Mouse (Mus musculus) intestine, postnatal 0 days (tissue): ENCODE results near the gene Chrm2. TPM values are rescaled to one million over a fixed set of nuclear protein-coding genes. Genes with fewer than 3 reads are reported as not detected.

Source experiments
- ATAC-seq: fragments of 200-750 bp; cut with Nextera tagmentation; 2 replicates; pipeline ENCODE4 v1.8.0; 2017; ENCODE audit warnings: mild to moderate bottlenecking, moderate TSS enrichment, moderate library complexity
- H3K27ac ChIP-seq: fragments of 300-500 bp; sonication (generic); 2 replicates; pipeline ENCODE4 v1.5.1; 2014; ENCODE audit warnings: mild to moderate bottlenecking, low read depth, low read length, moderate library complexity
- H3K27me3 ChIP-seq: fragments of 300-500 bp; sonication (generic); replicated peaks from 2 replicates; pipeline ENCODE4 v1.6.1; 2014; ENCODE audit warnings: low read length, mixed read lengths; ENCODE audit not compliant: control insufficient read depth, insufficient read depth
- H3K36me3 ChIP-seq: fragments of 300-500 bp; sonication (generic); 2 replicates; pipeline ENCODE4 v1.6.1; 2014; ENCODE audit warnings: mild to moderate bottlenecking, moderate library complexity; ENCODE audit not compliant: control insufficient read depth, insufficient read depth
- H3K4me1 ChIP-seq: fragments of 300-500 bp; sonication (generic); replicated peaks from 2 replicates; pipeline ENCODE4 v1.6.1; 2014; ENCODE audit warnings: antibody characterized with exemption, low read length, mixed read lengths; ENCODE audit not compliant: control insufficient read depth, insufficient read depth
- H3K4me2 ChIP-seq: fragments of 300-500 bp; sonication (generic); replicated peaks from 2 replicates; pipeline ENCODE4 v1.6.1; 2014; ENCODE audit warnings: low read depth, mild to moderate bottlenecking, moderate library complexity
- H3K4me3 ChIP-seq: fragments of 300-500 bp; sonication (generic); 2 replicates; pipeline ENCODE4 v1.5.1; 2014; ENCODE audit warnings: low read depth, low read length
- H3K9ac ChIP-seq: fragments of 300-500 bp; sonication (generic); 2 replicates; pipeline ENCODE4 v1.6.1; 2014; ENCODE audit warnings: mild to moderate bottlenecking, low read depth, low read length
- H3K9me3 ChIP-seq: fragments of 300-500 bp; sonication (generic); 2 replicates; pipeline ENCODE4 v1.6.1; 2016; ENCODE audit warnings: mixed run types; ENCODE audit not compliant: control insufficient read depth
- CTCF ChIP-seq: sonication (generic); IDR thresholded peaks from 2 replicates; pipeline ENCODE4 v1.5.1; 2016; ENCODE audit warnings: low read depth, mild to moderate bottlenecking, control low read depth, antibody characterized with exemption, moderate library complexity
- WGBS: fragments of 180-500 bp; shearing (Covaris S2); extraction: QIAGEN DNeasy Blood & Tissue Kit; methylation state at CpG from one replicate; pipeline ENCODE4 v1.1.7; 2014; 5-methylcytosine and 5-hydroxymethylcytosine counted together
- microRNA counts: library from miRNA; unstranded; fragments of <30 nt; microRNA quantifications from one replicate; lab custom pipeline; 2016
- microRNA-seq: library from miRNA; unstranded; fragments of <30 nt; microRNA quantifications from one replicate; pipeline ENCODE4, GENCODE M21; 2016
- polyA plus RNA-seq: library from polyadenylated mRNA; unstranded; fragments of >200 nt; fragmentation: Nextera tagmentation; extraction: Ambion mirVana; gene quantifications from 2 replicates; pipeline ENCODE4 v1.2.1, GENCODE M21; 2015

Gene Chrm2
- polyA plus RNA-seq, 1 experiment from 2014 or later: 11.8 TPM

GRCm38 (mm10) chr6:36541247-36541646, 153.4 kb downstream of the Chrm2 start:
- WGBS: 68% methylated on average over 6 of the region's 6 CpGs
- Histone ChIP-seq H3K9me3 (no peaks in the 10 kb centered on the region), H3K4me2 (no peak overlapping the region), H3K36me3 (no peaks in the 10 kb centered on the region), H3K27me3 (no peaks in the 10 kb centered on the region), H3K4me3 (no peak overlapping the region), H3K9ac (no peak overlapping the region), H3K27ac (no peak overlapping the region), H3K4me1 (no peaks in the 10 kb centered on the region)
- no peak for ATAC-seq
- no peak for TF ChIP-seq CTCF

GRCm38 (mm10) chr6:36566886-36567285, 179.0 kb downstream of the Chrm2 start:
- Histone ChIP-seq H3K4me3 (no peak overlapping the region), H3K27me3 (no peaks in the 10 kb centered on the region), H3K36me3 (no peaks in the 10 kb centered on the region), H3K4me2 (no peak overlapping the region), H3K9me3 (no peaks in the 10 kb centered on the region), H3K9ac (no peak overlapping the region), H3K4me1 (no peaks in the 10 kb centered on the region), H3K27ac (no peak overlapping the region)
- no peak for ATAC-seq
- no peak for TF ChIP-seq CTCF
- WGBS: 85% methylated on average over 2 of the region's 2 CpGs

MicroRNAs encoded within 50 kb of the gene (microRNA counts, 519-probe panel; counts per million panel counts)
- microRNA mmu-miR-490 (lab: Ali Mortazavi, UCI): 604 counts per million, percentile 3 among the panel's probes with 10 or more counts

Small RNAs within 50 kb of the gene (microRNA-seq; reads per million reads assigned to microRNA genes)
- gene Mir490: 134 reads per million, percentile 51 among the genes with 10 or more reads in this experiment
